Mouse (Mus musculus) left cerebral cortex, postnatal 36 days (tissue): Measurements from ENCODE around the gene Agpat4. TPM values are rescaled to one million over a fixed set of nuclear protein-coding genes. Genes with fewer than 3 reads are reported as not detected.
"Not testable (repeated sequence)": the region's sequence is repeated elsewhere in the genome, so short reads cannot be mapped to it uniquely, and the experiment has no call there.

Source experiments
- DNase-seq, 2 experiments: peaks; one replicate each; pipeline ENCODE4 v3.0.0; 2021 to 2022; ENCODE audit warnings: low spot score in 2 of 2, mixed read lengths in 1 of 2
- intact Hi-C: fragments of 180-260 bp; cut with DNase I; formaldehyde crosslinking; loops from one replicate; pipeline ENCODE4 v1.15.1; 2025
- total RNA-seq, 2 experiments: library from RNA; stranded (reverse); gene quantifications; 2 replicates each; pipeline ENCODE4 v1.2.3; 2021

Agpat4 gene
- total RNA-seq, 2 experiments from 2014 or later, result 54.1 to 66.5 TPM

DNA sequence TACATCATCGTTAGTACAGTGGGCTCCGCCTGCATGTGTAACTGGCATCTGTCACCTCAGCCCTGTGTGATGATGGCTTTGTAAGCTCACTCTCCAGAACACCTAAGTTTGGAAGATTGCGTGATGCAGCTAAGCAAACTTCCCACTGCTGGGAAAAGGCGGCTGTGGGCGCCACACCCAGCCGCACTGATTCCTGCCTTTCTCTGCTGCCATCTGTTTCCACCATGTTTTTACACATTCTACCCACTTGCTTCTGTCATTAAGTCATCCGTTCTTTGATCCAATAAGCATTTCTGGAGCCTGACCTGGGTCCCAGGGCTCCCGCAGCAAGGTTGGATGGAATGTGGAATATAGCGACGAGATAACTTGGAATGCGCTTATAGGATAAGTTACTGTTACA is 93.4 kb downstream of the Agpat4 start:
- peak in 1 of 2 experiments; percentile 47 for DNase-seq
- intact Hi-C loops, result loop anchor here (2.0 kb wide), 1 partner anchor 93 kb away; the partner anchor contains the start of gene Agpat4

DNA sequence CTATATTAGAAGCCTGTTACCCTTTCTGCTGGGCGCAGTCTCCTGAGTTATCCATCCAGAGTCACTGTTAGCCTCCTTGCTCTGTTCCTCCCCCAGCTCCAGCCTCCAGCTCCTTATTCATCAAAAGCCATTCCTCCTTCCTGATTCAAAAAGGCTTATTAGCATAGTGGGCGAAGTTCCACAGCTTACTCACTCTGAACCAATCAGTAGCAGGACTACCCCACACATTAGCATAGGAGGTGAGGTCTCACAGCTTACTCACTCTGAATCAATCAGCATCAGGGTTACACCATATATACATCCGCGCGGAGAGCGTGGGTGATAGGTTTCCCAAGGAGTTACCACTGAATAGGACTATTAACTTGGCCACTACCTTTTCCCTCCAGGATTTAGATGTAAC is 93.8 kb downstream of the Agpat4 start:
- DNase-seq, result no peak
- intact Hi-C loops, result no loop called here

DNA sequence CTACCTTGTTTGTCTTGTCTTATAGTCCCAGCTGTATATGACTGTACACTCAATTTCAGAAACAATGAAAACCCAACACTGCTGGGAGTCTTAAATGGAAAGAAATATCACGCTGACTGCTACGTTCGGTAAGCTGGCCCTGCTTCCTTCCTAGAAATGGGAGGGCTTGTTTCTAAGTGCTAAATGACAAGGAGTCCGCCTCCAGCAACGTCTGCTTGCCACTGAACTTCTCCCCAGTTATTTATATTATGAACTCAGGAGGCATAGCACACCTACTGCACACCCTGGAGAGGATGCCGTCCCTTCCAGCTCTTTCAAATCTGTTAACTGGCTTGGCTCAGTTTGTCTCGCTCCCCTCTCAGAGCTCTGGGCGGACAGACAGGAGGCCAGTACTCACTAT is 94.9 kb downstream of the Agpat4 start:
- intact Hi-C loops, result no loop called here
- DNase-seq, result no peak

DNA sequence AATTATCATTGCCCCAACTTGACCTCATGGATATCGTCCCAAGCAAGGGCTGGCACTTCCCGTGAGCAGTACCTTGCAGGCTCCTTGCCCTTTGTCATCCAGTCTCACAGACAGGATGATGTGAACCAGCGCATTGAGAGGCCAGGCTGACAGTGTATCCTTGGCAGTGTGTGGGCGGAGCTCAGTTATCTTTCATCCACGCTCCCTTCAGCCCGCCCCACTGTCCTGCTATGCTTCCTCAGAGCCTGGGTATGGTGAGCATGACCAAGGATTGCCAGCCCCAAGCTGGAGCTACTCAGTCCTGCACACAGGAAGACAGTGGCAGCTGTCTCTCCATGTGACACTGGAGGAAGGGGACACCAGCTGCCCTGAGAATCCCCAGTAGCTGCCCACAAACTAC is 97.7 kb downstream of the Agpat4 start:
- no peak for DNase-seq
- intact Hi-C loops, result no loop called here

DNA sequence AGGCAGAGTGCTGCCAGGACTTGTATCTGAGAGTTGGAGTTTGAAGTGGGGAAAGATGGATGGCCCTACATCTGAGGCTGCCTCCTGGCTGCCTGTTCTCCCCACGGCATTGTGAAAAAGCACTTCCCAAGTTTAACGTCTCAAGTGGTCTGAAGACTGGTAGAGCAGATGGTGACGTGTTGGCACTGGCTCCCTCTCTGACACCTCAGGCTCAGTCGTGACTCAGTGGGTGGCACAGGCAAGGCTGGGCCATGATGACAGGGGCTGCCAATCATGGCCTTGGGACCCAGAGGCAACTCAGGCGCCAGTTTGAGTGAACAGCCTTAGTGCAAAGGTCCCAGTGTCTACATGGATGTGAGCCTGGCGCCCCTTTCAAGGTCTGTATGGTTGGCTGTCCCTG is 103.4 kb downstream of the Agpat4 start:
- peak; percentile 57 to 65 for DNase-seq
- intact Hi-C loops, result no loop called here

DNA sequence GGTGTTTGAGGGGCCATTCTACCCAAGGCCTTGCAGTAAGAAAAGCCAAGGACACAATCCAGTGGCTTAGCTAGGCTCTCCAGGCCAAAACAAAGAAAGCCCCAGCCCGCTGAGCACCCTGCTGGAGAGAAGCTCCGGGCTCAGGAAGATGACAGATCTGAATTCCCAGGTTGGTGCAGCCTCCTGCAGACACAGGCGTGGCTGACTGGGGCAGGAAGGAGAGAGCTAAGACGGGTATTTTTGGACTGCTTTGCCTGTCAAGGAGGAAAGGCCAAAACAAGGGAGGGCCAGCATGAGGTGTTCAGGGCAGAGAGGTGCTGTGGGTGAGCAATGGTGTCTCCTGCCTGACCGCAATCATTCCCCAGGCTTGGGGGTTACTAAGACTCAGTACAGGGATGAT is 105.2 kb downstream of the Agpat4 start:
- intact Hi-C loops, result no loop called here
- DNase-seq, result no peak

DNA sequence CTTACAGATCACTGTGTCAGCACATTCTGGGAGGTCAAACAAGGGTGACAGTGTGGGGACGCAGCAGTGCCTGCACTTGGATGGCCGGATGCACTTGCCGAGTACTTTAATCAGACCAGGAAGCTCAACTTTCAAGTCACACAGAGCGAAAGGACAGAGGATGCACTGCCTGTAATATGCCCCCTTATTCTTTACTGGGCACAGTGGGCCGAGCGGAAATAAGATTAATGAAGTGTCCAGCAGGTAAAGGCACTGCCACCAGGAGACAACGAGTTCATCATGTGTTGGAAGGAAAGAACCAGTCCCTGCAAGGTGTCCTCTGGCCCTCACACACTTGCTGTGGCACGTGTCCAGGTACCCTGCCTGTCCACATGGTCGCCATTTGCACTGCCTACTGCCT is 105.6 kb downstream of the Agpat4 start:
- DNase-seq, result no peak
- intact Hi-C loops, result no loop called here

DNA sequence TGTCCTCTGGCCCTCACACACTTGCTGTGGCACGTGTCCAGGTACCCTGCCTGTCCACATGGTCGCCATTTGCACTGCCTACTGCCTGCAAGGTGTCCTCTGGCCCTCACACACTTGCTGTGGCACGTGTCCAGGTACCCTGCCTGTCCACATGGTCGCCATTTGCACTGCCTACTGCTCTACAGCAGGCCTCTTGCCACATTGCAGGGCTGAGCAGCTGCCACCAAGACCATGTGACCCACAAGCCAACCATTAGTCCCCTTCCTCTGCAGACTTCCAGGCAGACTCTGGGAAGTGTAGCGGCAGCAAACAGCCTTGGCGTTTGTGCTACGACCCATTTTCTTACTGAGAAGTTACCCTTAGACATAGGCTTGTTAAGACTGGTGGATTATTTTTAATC is 106.0 kb downstream of the Agpat4 start:
- intact Hi-C loops, DNase-seq: not testable (repeated sequence)

DNA sequence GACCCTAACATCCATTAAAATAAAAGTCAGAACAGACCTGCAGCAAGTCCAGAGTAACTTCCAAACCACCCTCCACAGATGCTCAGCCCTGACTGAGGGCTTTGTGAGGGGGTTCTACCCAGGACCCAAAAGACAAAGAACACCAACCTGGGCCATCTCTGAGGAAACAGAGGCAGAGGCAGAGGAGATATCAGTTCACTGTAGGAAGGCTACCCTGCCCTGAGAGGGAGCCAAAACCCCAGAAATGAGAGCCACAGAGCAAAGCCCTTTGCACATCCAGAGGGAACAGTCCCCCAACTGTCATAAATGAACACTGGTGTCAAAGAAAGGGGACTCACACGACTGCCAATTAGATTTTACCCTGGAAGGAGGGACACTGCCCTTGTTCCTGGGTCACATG is 106.7 kb downstream of the Agpat4 start:
- no peak for DNase-seq

DNA sequence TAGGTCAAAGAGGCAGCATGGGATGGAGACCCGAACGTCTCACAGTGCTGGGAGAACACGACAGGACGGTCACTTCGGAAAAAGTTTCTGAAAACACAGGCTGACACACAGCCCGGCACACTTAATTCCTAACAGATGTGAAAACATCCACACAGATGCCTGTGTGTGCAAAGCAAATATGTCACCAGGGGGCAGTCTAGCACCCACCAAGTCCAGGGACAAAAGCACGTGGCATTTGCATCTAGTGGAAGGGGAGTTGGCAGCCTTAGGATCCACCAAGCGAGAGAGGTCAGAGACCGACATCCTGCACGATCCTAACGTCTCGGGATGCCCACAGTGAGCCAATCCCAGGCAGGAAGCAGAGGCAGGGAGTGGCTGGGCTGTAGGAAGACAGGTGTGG is 108.0 kb downstream of the Agpat4 start:
- intact Hi-C loops, result loop anchor here (5.0 kb wide), 1 partner anchor 146 kb away; no protein-coding TSS in a partner anchor
- DNase-seq, result no peak

More for the DNA sequence above, 106.7 kb downstream of the Agpat4 start:
- intact Hi-C loops, result loop anchor here (5.0 kb wide), 1 partner anchor 147 kb away; no protein-coding TSS in a partner anchor

DNA sequence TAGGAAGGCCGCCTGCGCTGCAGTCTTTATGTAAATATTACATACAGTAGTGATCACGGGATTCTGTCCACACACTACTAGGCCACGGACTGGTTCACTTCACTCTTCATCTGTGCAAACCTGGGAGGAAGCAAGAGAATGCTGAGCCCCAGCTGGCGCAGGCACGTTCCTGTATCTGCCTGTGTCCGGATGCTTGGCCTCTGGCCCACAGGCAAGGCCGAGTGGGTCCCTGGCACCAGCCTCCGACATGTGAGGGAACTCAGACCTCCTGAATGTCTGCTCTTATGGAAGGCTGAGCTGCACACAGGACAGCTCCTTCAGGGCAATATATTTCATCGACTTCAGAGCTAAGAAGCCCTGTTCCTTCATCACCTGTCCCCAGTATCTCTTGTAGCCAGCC is 109.5 kb downstream of the Agpat4 start:
- intact Hi-C loops, result loop anchor here (5.0 kb wide), 1 partner anchor 144 kb away; no protein-coding TSS in a partner anchor
- no peak for DNase-seq

DNA sequence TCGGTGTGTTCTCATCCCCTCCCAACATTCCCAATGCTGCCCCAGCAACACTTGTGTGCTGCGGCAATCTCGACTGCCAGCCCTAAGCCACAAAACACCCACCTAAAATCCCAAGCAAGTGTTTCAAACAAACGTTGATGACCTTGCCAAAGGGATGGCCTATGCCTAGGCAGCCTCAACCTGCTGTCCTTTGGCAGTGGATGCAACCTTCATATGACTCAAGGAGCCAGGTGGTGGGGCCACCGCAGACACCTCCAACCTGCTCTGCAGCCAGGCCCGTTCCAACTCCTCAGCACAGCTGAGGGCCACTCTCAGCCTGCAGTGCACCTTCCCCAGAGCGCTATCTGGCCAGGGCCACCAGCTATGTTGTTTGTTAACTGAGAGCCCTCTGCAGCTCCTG is 110.0 kb downstream of the Agpat4 start:
- intact Hi-C loops, result loop anchor here (5.0 kb wide), 1 partner anchor 144 kb away; no protein-coding TSS in a partner anchor
- DNase-seq, result no peak

DNA sequence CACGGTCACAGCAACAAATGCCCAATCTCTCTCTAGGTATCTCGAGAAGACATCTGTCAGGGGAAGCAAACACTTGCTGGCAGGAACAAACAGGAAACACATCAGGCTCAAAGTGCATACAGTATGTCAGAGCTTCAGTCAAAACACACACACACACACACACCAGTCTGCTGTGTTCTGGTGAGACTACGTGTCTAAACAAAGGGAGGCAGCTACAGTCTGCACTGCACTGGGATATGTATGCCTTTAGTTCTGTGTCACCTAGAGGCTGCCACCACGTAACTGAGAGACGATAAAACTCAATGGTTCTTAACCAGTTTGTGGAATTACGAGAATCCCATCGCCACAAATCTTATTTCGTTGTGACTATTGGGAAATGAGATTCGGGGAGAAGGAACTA is 111.3 kb downstream of the Agpat4 start:
- no peak for DNase-seq
- intact Hi-C loops, result loop anchor here (5.0 kb wide), 1 partner anchor 143 kb away; no protein-coding TSS in a partner anchor

DNA sequence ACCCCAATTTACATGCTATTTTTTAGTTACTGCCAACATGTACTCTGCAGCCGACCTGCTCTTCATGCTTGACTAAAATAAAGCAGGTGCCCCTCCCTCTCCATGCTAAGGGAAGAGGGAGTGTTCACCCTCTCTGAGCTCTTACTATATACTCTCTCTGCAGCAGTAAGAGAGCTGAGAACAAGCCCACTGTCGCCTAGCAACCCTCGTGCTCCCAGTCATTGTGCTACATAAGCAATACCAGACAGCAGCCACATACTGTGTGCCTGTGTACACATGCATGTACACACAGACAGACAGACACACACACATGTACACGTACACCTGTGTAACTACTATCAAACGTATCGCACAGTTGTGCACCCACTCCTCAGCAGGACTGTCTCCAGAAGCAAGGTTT is 111.7 kb downstream of the Agpat4 start:
- intact Hi-C loops, result no loop called here
- no peak for DNase-seq

DNA sequence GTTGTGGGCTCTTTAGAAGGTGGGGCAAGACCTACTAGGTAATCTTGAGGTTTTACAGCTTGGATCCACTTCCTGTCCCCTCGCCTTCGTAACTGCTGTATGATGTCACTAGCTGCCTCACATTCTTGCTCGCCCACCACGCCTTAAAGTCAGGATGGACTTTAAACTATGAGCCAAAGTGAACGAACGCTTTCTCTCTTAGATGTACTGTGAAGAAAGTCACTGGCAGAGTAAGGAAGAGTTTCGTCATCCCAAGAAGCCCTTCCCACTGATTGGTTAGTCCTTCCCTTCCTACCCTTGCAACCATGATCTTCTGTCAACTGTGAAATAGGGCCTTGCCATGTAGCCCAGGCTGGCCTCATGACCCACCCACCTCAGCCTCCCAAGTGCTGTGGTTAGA is 112.6 kb downstream of the Agpat4 start:
- DNase-seq, result no peak

DNA sequence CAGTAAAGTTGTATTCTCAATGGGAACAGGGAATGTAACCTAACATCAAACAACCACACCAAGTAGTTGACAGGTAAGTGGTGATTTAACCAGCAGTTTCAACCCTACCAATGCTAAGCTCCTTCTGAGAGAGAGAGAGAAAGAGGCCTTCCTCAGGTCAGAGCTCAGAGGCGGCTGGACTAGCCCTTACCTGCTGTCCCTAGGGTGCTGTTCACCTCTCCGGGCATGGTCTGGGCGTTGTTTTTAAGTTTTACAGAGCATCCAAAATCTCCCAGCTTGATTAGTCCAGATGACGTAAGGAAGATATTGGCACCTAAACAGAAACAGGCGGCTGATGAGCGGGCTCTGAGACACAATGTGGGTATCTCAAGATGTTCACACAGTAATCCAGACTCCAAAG is 114.2 kb downstream of the Agpat4 start:
- intact Hi-C loops, result no loop called here
- DNase-seq, result no peak

More for the DNA sequence above, 112.6 kb downstream of the Agpat4 start:
- intact Hi-C loops, result no loop called here

DNA sequence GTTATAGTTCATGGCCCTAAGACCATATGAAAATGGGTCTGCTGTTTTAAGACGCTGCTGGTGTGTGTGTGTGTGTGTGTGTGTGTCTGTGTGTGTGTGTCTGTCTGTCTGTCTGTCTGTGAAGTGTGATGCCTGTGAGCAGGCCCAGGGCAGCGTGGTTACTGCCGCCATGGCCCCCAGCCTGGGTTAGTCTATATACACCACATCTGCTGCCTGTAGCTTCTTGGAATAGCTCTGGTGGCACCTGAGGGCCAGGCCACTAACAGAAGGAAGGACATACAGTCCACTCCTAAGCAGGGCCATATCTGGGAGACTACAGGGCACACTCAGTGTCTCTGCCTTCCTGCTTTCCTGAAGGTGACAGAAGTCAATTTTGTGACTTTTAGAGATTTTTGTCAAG is 122.2 kb downstream of the Agpat4 start:
- no peak for DNase-seq
- intact Hi-C loops, result no loop called here

DNA sequence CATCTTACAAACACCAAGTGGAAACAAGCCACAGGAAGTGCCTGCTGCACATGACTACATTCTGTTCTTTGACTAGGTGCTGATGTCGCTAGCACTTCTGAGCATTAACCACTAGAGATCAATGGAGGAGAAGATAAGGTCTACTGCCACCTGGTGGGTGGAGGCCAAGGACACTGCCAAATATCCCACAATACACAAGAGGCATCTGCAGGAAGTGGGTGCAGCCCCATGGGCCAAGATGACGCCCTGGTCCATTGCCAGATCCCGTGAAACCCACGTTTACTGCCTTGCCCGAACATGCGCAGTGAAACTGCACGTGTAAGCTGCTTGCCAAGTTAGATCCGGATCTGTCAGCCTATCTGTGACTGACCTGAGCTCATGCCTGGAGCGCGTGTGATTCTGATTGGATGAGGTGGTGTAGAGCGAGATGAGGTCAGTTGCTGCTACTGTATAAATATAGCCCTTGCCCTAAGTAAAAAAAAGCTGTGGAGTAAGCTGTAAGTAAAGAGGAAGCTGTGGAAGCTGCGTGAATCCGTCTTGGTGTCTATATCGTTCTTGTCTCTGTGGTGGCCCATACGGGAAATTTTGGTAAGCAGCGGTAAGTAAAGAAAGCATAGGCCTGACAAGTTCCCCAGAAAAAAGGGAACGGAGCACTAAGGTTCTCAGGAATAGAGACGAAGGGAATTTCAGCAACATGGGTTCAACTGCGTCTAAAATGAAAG is 131.4 kb downstream of the Agpat4 start:
- intact Hi-C loops, result no loop called here
- no peak for DNase-seq

DNA sequence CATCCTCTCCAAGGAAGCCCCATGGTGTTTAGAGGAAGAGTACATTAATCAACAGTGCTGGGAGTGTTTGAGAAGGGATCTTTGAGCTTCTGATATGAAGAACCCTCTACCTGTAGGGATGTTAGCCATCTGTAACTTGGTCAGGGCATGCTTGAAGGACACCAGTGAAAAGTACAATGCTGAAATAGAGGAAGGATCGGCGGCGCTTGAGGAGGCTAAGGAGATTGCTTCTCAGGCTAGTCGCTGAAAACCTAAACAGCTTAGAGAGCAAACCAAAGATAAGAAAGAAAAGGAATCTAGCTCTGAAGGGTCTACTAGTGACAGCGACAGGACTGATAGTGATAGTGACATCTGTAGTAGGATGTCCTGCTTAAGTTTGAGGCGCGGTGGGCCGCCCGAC is 132.1 kb downstream of the Agpat4 start:
- intact Hi-C loops, result no loop called here
- DNase-seq, result no peak

DNA sequence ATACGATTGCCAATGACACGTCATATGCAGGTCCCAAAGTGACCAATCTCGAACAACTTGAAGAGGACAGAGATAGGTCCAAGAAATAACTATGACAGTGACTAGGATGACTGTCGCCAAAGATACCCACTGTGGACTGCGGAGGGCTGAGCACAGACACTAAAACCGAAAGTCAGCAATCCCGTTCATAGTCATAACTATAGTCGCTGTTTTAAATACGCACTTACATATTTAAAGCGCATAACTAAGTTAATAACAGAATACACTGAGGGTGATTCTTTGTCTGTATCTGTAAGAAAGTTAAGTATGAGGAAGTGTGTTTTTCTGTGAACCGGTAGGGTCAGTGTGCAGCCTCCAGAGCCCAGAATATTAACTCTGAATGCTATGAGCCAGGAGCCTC is 137.6 kb downstream of the Agpat4 start:
- intact Hi-C loops, result no loop called here
- DNase-seq, result no peak

DNA sequence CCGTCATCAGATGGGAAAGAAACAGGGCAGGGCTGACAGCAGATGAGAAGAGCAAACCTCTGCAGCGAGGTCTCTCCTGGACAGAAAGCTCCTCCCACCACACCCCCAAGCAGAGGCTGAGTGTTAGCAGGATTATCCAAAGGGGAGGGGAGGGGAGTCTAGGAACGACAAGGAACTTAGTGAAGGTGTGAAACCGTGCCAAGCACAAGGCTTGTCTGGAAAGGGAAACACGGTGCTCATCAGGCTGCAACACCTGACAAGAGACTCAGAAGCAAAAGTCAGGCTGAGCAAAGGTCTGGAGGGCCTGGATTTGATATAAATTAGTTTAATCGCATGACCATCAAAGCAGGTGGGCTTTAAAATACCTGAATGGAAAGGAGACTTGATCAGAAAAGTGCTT is 140.0 kb downstream of the Agpat4 start:
- DNase-seq, result no peak
- intact Hi-C loops, result no loop called here

DNA sequence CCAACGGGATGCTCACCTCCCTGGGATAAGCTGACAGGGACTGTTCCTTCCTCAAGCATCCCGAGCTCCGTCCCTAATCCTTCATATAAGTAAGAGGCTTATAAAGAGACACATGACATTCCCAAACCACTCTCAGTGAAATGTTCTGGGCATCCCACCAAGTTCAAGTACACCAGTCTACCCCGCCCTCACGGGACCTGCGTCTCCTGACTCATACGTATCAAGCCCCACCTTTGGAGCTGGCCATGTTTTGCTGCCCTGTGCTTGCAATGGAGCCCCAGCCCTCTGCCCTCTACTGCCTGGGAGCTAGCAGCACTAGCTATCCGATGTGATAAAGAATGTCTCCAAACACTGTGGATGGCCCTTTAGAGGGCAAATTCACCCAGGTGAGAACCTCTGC is 141.5 kb downstream of the Agpat4 start:
- intact Hi-C loops, result no loop called here
- no peak for DNase-seq
